Mouse (Mus musculus): ENCODE data around the gene Tceanc. TPM values are rescaled to one million over a fixed set of nuclear protein-coding genes. Genes with fewer than 3 reads are reported as not detected.
A peak's percentile ranks its signal among the peaks of the same experiment; 100 is the strongest.
"Not testable (repeated sequence)": the region's sequence is repeated elsewhere in the genome, so short reads cannot be mapped to it uniquely, and the experiment has no call there.

Tceanc gene
- polyA plus RNA-seq, 1 experiment from 2014 or later, result 4.7 TPM

DNA sequence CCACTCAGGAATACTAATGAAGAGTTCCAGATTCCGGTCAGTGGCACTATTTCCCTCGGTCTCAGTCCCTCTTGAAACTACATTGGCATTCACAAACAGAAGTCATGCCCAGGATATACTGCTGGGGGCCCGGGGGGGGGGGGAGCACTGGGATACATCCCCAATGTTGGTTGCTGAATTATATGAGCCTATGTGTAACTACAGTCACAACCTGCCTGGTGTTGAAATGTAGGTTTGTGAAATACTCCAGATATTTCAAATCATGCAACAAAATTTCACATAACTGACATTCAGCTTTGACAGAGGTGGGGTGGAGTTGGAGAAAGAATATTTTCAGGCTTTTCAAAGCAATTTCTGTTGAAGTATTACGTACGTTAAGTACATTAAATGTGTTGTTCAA, 2.4 kb upstream of the Tceanc start:
- H3K4me1 ChIP-seq, result no peaks in the 10 kb centered on the region

DNA sequence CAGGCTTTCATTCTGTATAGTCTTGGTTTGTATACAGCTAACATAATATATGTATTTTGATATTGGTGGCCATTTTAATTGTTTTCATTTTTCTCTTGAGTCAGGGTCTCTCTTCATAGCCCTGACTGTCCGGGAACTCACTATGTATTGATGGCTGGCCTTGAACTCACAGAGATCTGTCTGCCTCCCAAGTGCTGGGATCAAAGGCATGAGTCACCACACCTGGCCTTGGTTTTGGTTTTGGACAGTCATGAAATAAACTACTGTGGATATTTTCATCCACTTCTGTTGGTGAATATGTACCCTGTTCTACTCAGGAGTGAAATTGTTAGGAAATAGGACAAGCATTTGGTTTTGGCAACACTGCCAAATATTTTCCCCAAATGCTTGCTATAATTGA, 1.7 kb downstream of the Tceanc start:
- 62% methylated on average over 1 of the region's 1 CpGs for WGBS
- H3K4me2 ChIP-seq, result no peak overlapping the region
- H3K9ac ChIP-seq, result no peak overlapping the region
- no peaks in the 10 kb centered on the region for H3K9me3 ChIP-seq
- ATAC-seq (ENCODE audit: extremely low read depth, insufficient number of reproducible peaks, low FRiP score, low TSS enrichment), result no peak
- H3K36me3 ChIP-seq, result no peaks in the 10 kb centered on the region
- no peaks in the 10 kb centered on the region for H3K27me3 ChIP-seq (replicated peaks)
- H3K4me1 ChIP-seq, result no peaks in the 10 kb centered on the region
- H3K4me3 ChIP-seq, result no peak overlapping the region
- H3K27ac ChIP-seq (replicated peaks), result no peak overlapping the region

More for the DNA sequence above, 2.4 kb upstream of the Tceanc start:
- Histone ChIP-seq H3K27me3 (replicated peaks) (no peaks in the 10 kb centered on the region), H3K27ac (replicated peaks) (no peak overlapping the region), H3K4me2 (no peak overlapping the region), H3K9me3 (no peaks in the 10 kb centered on the region), H3K4me3 (no peak overlapping the region), H3K9ac (no peak overlapping the region), H3K36me3 (no peaks in the 10 kb centered on the region)
- ATAC-seq (ENCODE audit: extremely low read depth, insufficient number of reproducible peaks, low FRiP score, low TSS enrichment), result no peak
- 66% methylated on average over 5 of the region's 5 CpGs for WGBS

DNA sequence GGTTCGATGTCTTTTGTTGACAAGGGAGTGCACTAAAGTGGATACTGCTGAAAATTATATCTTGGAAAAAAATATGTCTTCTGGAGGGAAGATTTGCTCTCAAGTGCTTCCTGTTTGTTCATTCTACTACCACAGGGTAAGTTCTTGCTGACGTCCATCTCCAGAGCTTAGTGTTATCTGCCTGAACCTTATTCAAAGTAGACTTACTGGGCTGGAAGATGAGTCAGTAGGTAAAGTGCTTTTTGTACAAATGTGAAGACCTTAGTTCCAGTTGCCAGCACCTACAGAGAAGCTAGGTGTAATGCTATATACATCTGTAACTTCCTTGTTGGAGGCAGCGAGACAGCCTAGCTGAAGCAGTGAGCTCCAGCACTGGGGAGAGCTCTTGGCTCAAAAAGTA, 2.4 kb downstream of the Tceanc start:
- Histone ChIP-seq H3K27me3 (replicated peaks) (no peaks in the 10 kb centered on the region), H3K4me2 (no peak overlapping the region), H3K9ac (no peak overlapping the region), H3K9me3 (no peaks in the 10 kb centered on the region), H3K4me3 (no peak overlapping the region), H3K4me1 (no peaks in the 10 kb centered on the region), H3K36me3 (no peaks in the 10 kb centered on the region), H3K27ac (replicated peaks) (no peak overlapping the region)
- ATAC-seq (ENCODE audit: extremely low read depth, insufficient number of reproducible peaks, low FRiP score, low TSS enrichment), result no peak
- whole genome bisulfite sequencing, result 69% methylated on average over 3 of the region's 3 CpGs

DNA sequence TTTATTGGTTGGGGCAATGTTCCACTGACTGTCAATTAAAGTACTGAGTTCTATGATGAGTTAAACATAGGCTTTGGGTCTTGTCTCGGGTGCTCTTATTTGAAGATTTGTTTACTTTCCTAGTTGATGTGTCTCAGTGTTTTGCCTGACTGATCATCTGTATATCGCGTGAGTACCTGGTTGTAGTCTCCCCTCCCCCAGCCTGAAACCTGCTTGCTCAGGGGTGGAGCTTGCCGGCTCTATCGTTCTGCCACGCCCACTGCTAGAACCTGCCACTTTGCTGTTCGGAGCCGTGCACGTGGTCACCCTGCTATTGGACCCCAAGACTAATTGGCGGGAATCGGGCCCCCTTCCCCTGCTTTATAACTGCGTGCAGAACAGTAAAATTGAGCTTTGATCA, 4.3 kb downstream of the Tceanc start:
- not testable (repeated sequence) for H3K9ac ChIP-seq; H3K36me3 ChIP-seq; ATAC-seq (ENCODE audit: extremely low read depth, insufficient number of reproducible peaks, low FRiP score, low TSS enrichment); H3K27me3 ChIP-seq (replicated peaks); H3K27ac ChIP-seq (replicated peaks); H3K9me3 ChIP-seq; H3K4me1 ChIP-seq
- 25% methylated on average over 11 of the region's 12 CpGs for WGBS
- peak overlapping the region; percentile 24 for H3K4me3 ChIP-seq
- peak overlapping the region; percentile 54 for H3K4me2 ChIP-seq

DNA sequence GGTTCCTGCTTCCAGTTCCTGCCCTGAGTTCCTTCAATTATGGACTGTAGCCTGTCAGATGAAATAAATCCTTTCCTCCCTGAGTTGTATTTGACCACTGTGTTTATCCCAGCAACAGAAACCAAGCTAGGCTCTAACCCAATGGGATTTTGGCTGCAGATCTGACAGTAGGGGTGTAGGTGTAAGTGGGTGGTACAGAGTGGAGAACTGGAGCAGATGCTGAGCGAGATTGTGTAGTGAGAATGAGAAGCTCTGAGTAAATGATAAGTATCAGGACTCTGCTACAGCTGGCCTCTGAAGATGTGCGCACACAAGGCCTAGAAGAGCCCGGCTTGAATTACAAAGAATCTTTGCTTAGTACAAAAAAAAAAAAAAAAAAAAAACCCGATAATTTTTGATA, 6.3 kb downstream of the Tceanc start:
- Histone ChIP-seq H3K4me2 (no peak overlapping the region), H3K4me1 (no peaks in the 10 kb centered on the region), H3K27me3 (replicated peaks) (no peaks in the 10 kb centered on the region), H3K9ac (no peak overlapping the region), H3K4me3 (no peak overlapping the region), H3K27ac (replicated peaks) (no peak overlapping the region), H3K9me3 (no peaks in the 10 kb centered on the region), H3K36me3 (no peaks in the 10 kb centered on the region)
- ATAC-seq (ENCODE audit: extremely low read depth, insufficient number of reproducible peaks, low FRiP score, low TSS enrichment), result no peak
- WGBS, result 85% methylated on average over 4 of the region's 4 CpGs

DNA sequence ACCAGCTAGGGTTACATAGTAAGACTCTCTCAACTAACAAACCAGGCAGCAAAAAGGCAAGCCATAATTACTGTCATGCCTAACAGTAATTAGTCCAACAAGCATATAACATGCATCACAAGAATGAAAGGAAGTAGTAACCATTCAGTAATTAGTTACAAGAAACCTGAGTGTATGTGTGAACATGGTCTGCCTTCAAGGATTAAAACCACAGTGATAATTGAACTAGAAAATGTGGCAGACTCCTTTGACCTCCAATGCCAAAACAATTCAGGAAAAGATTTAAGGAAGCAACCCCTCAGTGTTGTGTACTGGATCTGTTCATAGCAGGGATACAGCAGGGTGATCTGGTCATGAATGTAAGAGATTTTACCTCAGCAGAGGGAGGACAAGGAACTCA, 7.3 kb downstream of the Tceanc start:
- no peaks in the 10 kb centered on the region for H3K36me3 ChIP-seq
- H3K27ac ChIP-seq (replicated peaks), result peak overlapping the region; percentile 98; the same call in 1 of the 2 replicates
- H3K4me2 ChIP-seq, result peak overlapping the region; percentile 67
- no peak overlapping the region; the same call in 1 of the 2 replicates for H3K9ac ChIP-seq
- H3K4me1 ChIP-seq, result no peaks in the 10 kb centered on the region
- no peaks in the 10 kb centered on the region for H3K27me3 ChIP-seq (replicated peaks)
- H3K4me3 ChIP-seq, result no peak overlapping the region
- ATAC-seq (ENCODE audit: extremely low read depth, insufficient number of reproducible peaks, low FRiP score, low TSS enrichment), result no peak
- no peaks in the 10 kb centered on the region for H3K9me3 ChIP-seq

DNA sequence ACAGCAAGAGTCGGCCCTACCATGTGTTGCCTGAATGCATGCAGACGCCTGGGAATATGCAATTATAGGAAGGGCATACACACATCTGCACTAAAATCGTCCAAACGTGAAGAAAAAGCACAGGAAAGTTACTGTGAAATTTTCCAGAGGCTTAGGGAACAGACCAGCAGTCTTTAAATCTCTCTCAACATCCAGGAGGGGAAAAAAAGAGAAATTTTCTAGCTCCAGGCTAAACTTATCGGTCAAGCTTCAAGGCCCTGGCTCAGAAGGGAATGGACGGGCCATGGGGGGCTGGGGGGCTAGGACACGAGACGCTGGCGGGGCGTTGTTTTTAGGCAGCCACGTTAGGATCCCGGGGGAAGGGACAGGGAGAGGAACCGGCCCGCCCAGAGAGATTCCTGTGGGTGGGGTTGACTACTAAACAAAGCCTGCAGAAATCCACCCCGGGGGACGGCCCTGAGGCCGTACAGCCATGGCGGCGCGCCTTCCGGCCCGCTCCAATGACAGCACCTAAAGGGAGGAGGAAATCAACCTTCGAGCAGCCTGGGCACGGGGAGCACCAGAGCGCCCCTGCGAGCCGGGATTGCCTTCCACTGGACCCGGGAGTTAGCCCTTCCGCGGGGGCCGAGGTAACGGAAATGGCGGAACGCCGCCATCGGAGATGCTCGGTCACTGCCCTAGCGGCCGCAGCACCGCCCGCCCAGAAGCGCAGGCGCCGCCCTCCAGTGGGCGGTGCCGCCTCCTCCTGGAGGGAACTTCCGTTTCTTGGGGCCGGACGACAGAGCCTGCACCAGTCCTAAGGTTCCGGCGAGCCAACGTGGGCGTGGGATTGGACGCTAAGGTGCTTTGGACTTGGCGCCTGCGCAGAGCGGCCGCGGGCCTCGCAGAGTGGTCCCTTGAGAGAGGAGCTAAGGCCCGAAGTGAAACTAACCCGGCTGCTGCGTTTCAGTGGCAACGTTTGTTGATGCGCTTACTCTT, 8.3 kb downstream of the Tceanc start:
- peak; percentile 99 for ATAC-seq (ENCODE audit: extremely low read depth, insufficient number of reproducible peaks, low FRiP score, low TSS enrichment)
- Histone ChIP-seq H3K27ac (replicated peaks) (peak overlapping the region; percentile 98), H3K4me1 (no peaks in the 10 kb centered on the region), H3K4me3 (peak overlapping the region; percentile 61), H3K9ac (peak overlapping the region; percentile 86), H3K4me2 (peak overlapping the region; percentile 67), H3K36me3 (peaks cover 4% of the 10 kb centered on the region; the same call in 1 of the 2 replicates), H3K27me3 (replicated peaks) (no peaks in the 10 kb centered on the region), H3K9me3 (no peaks in the 10 kb centered on the region)
- 14% methylated on average over 64 of the region's 65 CpGs for WGBS

DNA sequence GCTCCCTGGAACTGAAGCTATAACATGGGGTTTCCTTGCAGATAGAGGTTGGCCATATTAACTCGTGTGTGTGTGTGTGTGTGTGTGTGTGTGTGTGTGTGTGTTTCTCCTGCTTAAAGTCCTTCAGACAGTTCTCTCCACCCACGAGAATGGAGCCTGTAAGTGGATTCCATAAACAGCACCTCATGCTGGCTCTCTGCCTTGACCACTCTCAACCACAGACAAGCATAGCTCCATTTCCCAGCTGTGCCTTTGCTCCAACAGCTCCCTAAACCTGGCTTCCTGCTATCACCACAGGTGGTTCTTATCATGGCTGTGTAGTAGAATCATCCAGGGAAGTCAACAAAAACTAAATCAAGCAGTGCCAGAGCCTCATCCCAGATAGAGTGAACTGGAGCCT, 13.9 kb downstream of the Tceanc start:
- WGBS, result 39% methylated on average over 2 of the region's 2 CpGs
- no peaks in the 10 kb centered on the region for H3K9me3 ChIP-seq
- H3K4me1 ChIP-seq, result no peaks in the 10 kb centered on the region
- no peak overlapping the region for H3K9ac ChIP-seq
- H3K4me2 ChIP-seq, result no peak overlapping the region
- H3K4me3 ChIP-seq, result no peak overlapping the region
- no peak for ATAC-seq (ENCODE audit: extremely low read depth, insufficient number of reproducible peaks, low FRiP score, low TSS enrichment)
- no peaks in the 10 kb centered on the region for H3K27me3 ChIP-seq (replicated peaks)
- H3K36me3 ChIP-seq, result peaks cover 10% of the 10 kb centered on the region; the same call in 1 of the 2 replicates
- H3K27ac ChIP-seq (replicated peaks), result no peak overlapping the region

DNA sequence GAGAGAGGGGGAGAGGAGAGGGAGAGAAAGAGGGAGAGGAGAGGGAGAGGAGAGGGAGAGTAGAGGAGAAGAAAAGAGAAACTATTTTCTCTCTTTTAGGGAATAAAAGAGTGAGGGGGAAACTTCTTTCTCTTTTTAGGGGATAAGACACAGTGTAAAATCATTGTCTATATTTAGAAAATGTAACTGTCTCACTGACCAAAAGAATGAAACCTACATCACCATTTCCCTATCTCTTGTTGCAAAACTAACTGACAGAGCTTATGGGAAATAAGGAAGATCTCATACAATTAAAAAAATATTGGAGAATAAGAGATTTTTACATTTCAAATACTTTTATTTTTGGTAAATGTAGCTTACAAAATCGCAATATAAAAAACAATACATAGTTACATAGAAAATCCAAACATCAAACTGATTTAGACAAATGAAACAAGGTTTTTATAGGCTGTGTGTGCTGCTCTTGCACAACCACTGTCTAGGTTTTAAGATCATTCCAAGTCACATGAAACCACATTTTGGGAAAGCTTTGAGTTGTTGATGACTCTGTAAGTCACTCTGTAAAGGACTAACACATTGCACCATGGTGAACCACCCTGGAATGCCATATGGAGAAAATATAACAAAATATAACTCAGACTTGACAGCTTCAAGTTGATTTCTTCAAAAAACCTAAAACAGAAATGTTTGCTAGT, 18.7 kb downstream of the Tceanc start:
- no peaks in the 10 kb centered on the region for H3K4me1 ChIP-seq
- H3K4me3 ChIP-seq, result no peak overlapping the region
- no peaks in the 10 kb centered on the region for H3K9me3 ChIP-seq
- H3K9ac ChIP-seq, result no peak overlapping the region
- H3K4me2 ChIP-seq, result no peak overlapping the region
- no peak for ATAC-seq (ENCODE audit: extremely low read depth, insufficient number of reproducible peaks, low FRiP score, low TSS enrichment)
- no peak overlapping the region for H3K27ac ChIP-seq (replicated peaks)
- H3K27me3 ChIP-seq (replicated peaks), result no peaks in the 10 kb centered on the region
- peaks cover 6% of the 10 kb centered on the region; the same call in 1 of the 2 replicates for H3K36me3 ChIP-seq
- WGBS, result 68% methylated on average over 1 of the region's 1 CpGs

DNA sequence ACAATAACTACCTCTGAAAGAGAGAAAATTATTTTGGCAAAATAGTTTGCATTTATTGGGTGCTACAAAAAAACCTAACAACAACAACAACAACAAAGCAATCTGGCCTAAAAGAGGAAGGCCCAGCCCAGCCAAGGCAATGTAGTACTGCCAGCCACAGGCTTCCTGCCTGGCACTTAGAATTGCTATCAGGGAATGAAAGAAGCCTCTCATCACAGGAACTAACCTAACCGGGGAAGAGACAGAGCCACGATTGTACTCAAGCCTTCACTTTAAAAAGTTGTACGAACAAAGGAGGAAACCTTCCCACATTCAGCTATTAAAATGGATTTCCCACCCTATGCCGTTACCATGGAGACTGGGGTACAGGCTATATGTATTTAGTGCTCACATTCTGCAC, 20.6 kb downstream of the Tceanc start:
- Histone ChIP-seq H3K9me3 (no peaks in the 10 kb centered on the region), H3K4me3 (no peak overlapping the region), H3K36me3 (peaks cover 2% of the 10 kb centered on the region; the same call in 1 of the 2 replicates), H3K27me3 (replicated peaks) (no peaks in the 10 kb centered on the region), H3K4me1 (no peaks in the 10 kb centered on the region), H3K27ac (replicated peaks) (no peak overlapping the region), H3K4me2 (no peak overlapping the region), H3K9ac (no peak overlapping the region)
- WGBS, result 59% methylated on average over 4 of the region's 4 CpGs
- no peak for ATAC-seq (ENCODE audit: extremely low read depth, insufficient number of reproducible peaks, low FRiP score, low TSS enrichment)

DNA sequence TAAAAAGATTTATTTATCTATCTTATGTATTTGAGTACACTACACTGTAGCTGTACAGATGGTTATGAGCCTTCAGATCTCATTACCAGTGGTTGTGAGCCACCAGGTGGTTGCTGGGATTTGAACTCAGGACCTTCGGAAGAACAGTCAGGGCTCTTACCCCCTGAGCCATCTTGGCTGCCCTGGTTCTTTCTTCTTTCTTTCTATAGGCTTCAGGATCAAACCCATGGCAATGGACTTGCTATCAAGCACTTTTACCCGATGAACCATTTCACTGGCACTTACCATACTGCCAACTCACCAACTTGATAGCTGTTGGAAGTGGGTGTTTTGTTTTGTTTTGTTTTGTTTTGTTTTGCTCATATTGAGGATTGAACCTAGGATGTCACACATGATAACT, 23.3 kb downstream of the Tceanc start:
- Histone ChIP-seq H3K9me3 (no peaks in the 10 kb centered on the region), H3K9ac (no peak overlapping the region), H3K4me3 (no peak overlapping the region), H3K27ac (replicated peaks) (no peak overlapping the region), H3K4me1 (no peaks in the 10 kb centered on the region), H3K36me3 (no peaks in the 10 kb centered on the region), H3K27me3 (replicated peaks) (no peaks in the 10 kb centered on the region), H3K4me2 (no peak overlapping the region)
- no peak for ATAC-seq (ENCODE audit: extremely low read depth, insufficient number of reproducible peaks, low FRiP score, low TSS enrichment)
- 83% methylated on average over 2 of the region's 2 CpGs for WGBS

Data from heart, embryonic 13.5 days (tissue).